Mouse (Mus musculus) embryo, embryonic 11.5 days (tissue): Measurements from ENCODE around the gene Ppp2r5a.
A peak's percentile ranks its signal among the peaks of the same experiment; 100 is the strongest.

Source experiments
- DNase-seq: peaks from one replicate; pipeline ENCODE4 v3.0.0-alpha.2; 2012; ENCODE audit warnings: low read depth, low spot score

The Ppp2r5a gene

DNA sequence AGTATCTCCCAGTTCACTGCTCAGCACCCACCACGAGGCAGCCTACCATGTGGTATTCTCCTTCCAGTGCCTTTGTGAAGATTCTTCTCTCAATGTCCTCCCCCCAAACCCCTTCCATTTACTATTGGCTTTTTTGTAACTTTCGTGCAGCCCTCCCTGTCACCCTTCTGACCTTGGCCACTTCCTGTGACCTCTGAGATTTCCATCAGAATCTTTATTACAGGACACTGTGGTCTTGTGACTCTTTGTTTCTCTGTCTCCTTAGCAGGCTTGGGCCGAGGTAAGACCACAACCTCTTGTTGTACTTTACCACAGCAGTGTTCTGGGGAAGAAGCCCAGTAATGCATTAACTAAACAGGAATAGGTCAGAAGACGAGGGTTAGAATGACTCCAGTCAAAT is 15.9 kb upstream of the Ppp2r5a start:
- DNase-seq = no peak

DNA sequence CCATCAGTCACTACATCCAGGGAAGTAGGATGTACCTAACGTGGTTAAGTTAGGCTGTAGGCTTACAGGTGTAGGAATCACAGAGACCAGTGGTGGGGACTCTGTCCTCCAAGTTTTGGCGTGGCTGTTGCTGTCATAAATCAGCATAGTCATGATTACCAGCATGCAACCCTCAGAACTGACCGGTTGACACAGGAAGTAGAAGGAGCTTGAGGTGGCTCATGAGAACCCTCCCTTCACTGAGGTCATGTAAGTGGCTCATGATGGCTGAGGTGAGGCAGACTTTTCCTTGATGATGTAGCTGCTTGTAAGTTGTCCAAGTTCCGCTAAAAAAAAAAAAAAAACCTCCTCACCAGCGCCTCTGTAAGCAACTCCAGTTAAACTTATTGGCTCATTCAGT is 14.0 kb upstream of the Ppp2r5a start:
- no peak for DNase-seq

DNA sequence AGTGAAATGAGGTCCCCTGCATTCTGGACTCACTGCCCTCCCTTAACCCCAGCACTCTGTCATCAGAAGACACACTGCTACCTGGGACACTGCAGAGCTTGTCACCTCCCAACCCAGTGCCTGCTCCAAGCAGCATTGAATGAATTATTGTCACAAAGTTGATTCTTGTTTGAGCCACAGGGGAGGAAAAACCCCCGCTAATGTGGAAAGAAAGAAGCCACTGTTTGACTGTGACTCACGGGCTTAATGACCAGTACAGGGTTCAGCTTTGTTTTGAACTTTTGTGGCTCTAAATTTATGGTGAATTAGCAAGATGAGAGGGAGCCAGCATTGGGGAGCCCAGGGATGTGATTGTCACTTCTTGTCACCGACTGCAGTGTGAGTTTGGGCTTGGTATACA is 13.5 kb upstream of the Ppp2r5a start:
- DNase-seq = no peak

DNA sequence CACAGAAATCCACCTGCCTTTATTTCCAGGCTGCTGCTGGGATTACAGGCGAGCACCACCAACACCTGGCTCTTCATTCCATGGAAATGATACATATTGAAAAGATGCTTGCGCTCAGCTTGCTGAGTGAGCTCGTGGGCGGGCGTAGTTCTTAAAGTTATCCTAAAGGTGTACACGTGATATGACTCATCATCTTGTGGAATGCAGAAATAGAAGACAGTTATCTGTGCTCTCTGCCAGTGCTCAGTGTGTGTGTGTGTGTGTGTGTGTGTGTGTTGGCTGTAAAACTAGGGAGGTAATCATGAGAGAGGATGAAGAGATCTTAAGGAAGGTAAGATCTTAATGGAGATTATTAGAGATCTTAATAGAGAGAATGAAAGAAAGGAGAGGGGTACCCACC is 11.4 kb upstream of the Ppp2r5a start:
- DNase-seq = no peak

DNA sequence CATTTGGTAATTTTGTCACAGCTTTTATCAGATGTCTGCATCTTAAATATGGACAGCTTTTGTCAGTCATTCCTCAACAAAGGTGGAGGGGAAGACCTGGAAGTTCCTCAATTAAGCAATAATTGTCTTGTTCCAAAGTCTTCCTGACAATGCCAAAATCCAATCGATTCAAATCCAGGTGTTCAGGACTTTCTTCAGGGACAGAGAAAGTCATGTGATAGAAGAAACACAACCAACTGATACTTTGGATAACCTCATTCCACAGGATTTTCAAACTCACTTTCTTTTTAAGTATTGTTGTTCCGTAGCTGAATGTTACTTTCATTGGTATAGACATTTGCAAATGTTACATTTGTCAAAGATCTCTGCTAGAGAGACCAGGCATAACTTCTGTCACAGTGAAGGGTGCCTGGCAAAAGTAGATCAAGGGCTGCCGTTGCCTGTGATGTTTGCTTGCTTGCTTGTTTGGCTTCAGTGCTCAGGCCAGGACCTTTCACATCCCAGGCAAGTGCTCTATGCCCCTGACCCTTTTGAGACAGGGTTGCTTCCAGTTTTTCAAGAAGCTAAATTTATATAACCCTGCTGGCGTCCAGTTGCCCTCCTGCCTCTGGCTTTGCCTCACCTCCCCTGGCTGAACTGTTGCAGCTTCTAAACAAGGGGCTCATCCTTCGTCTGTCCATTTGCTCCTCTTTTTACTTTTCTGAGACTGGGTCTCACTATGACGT is 10.8 kb upstream of the Ppp2r5a start:
- no peak for DNase-seq

- DNase-seq = no peak
Observed at GRCm38 (mm10) chr1:191410294-191411036, 7.4 kb upstream of the Ppp2r5a start.

GRCm38 (mm10) chr1:191407246-191407645 is 4.2 kb upstream of the Ppp2r5a start:
- DNase-seq = no peak

DNA sequence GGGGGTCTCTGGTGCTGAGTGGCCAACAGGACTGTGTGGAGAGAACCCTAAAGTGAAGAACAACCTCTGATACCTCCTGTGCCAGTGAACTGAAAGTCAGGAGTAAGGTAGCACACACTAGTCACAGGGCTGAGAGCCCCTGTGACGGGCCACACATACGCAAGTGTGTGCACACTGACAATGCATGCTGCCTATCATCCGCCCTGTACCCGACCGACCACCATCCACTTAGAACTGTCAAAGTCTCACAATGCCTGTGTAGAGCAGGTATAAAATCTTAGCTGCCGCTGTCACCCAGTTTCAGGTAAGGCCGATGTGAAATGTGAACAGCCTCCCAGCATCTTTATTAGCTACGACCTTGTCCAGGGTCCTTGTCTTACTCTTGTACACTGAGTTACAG is 3.4 kb upstream of the Ppp2r5a start:
- DNase-seq = no peak

DNA sequence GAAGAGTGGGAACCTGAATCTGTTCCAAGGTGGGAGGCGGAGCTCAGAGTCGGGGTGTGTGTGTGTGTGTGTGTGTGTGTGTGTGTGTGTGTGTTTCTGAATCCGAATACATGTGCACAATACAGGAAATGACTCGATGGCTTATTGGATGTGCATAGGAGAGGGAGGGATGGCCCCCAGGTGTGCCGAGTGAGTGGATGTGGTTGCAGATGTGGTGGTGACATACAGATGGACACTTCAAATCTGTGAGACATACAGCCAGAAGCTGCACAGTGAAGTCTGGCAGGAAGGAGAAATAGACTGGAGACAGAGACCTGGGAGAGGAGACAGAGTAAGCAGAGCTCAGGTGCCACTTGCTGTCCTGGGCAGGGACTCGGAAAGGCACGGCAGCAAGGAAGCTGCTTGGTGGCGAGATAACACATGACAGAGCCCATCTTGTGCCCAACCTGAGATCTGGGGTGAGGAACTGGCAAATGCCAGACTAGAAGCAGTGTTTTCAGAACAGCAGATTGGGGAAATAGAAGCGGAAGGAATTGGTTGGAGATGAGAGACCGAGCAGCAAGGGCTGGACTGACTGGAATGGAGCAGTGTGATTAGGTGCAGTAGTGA is 1.8 kb upstream of the Ppp2r5a start:
- no peak for DNase-seq

- DNase-seq = no peak
Observed at GRCm38 (mm10) chr1:191404301-191404700, 1.2 kb upstream of the Ppp2r5a start.

GRCm38 (mm10) chr1:191402506-191402905 is 566 bp downstream of the Ppp2r5a start:
- no peak for DNase-seq

GRCm38 (mm10) chr1:191396897-191397849 is 5.9 kb downstream of the Ppp2r5a start:
- peak; percentile 98 for DNase-seq

DNA sequence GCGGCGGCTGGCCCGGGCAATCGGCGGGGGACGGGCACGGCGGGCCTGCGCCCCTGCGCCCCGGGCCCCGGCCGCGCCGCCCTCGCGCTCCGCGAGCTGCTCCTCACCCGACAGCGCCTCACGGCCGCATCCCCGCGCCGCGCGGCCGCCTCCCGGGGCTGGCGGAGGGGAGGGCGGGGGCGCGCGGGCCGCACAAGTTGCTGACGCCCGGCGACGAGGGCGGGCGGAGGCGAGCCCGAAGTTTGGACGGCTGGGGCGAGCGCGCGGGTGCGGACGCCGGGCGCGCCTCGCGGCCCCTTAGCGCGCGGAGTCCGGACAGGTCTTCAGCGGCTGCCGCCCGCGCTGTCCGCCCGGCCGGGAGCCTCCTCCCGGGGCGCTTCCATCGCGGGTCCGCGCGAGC is 6.6 kb downstream of the Ppp2r5a start:
- no peak for DNase-seq

GRCm38 (mm10) chr1:191395871-191396433 is 7.1 kb downstream of the Ppp2r5a start:
- peak; percentile 34 for DNase-seq

DNA sequence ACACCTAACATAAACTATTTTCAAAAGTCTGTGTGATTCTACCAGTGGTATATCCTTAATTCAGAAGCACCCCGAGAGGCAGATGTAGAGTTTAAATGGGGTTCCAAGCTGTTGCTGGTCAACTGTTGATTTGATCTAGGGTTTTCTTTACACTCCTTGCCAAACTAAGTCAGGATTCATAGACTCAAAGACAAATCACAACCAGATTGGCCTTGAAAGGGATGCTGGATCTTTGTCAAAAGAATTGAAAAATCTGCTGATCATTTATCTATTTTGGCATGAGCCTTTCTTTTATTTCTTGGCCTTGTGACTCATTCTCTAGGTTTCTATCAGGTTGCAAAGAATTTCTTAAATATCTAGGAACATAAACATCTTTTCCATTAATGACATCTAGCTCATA is 7.9 kb downstream of the Ppp2r5a start:
- DNase-seq = no peak

GRCm38 (mm10) chr1:191394126-191394525 is 8.9 kb downstream of the Ppp2r5a start:
- DNase-seq = no peak

DNA sequence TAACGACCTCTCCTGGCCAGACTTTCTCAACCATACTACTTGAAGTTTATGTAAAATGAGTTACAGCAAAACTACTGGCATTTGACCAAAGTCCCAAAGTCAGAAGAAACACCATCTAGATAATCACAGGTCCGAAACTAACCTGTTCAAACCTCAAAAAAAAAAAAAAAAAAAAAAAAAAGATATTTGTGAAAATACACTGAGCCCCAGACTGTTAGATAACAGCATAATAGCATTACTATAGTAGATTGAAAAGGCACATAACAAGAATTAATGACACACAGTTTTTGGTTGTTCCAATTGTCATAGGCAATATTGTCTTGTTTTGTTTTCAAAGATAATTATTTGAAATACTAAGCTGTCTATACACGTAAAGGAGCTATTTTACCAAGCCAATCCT is 9.5 kb downstream of the Ppp2r5a start:
- DNase-seq = no peak

DNA sequence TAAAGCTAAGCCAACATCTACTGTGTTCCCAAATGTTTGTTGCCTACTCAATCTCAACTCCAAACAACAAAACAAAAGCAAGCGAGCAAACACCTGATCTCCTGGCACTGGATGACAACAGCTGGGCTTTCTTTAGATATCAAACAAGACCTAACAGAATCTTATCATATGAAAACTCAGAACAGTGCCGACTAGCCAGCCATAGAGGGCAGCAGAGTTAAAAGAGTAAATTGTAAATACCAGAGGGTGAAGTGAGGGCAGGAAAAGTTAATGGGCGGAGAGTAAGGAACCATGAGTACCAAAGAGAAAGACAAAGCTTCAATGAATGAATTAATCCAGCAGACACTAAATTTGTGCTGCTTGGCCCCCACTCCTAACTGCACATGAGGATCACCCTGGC is 11.8 kb downstream of the Ppp2r5a start:
- peak; percentile 46 for DNase-seq

- no peak for DNase-seq
Observed at GRCm38 (mm10) chr1:191384786-191385430, 18.2 kb downstream of the Ppp2r5a start.

DNA sequence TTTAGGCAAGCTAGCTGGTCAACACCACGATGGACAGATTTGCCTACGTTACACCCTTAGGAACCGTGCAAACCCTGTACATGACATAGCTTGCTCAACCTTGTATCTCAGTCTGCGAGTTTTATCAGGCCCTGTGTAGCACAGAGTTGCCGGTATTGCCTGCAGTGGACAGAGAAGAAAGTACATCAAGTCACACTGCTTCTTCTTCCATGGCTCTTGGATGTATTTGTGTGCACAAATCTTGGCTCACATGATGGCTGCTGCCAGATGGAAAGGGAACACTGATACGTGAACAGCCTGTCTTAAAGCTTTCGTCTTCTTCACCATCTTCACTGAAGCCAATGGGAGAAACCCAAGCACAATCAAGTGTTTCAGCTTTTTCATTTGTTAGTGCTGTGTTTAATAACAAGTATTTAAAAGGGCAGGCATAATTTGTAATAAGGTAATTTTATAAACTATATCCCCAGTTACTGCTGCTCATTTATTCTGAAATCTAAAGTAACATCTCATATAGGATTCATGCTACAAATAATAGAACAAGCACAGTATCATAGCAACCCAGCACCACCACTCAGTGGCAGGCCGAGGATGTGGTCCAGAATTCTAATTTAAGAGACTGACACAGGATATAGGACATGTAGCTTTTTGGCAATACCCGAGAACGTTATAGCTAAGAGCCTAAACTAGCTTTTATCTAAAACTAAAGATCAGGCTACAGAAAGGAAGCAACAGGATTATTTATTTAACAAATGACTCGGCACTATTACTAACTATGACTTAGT is 20.9 kb downstream of the Ppp2r5a start:
- no peak for DNase-seq
